Mouse (Mus musculus) ZHBTc4 (cell line): ENCODE measurements around the gene Gm42421.

ENCODE experiments used
- DNase-seq: peaks from one replicate; pipeline ENCODE4 v3.0.0-alpha.2; 2011; ENCODE audit warnings: low read depth, low spot score

The Gm42421 gene

DNA sequence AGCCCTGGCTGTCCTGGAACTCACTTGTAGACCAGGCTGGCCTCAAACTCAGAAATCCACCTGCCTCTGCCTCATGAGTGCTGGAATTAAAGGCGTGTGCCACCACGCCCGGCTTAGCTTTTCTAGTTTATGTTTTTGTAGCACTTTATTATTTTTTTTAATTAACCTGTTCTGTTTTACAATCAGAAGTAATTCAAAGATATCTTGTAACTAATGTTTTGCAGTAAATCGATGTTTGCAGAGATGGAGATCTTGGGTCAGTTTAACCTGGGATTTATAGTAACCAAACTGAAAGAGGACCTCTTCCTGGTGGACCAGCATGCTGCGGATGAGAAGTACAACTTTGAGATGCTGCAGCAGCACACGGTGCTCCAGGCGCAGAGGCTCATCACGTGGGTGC, at the start of gene Gm42421:
Gene Gm42421 (plus strand): TSS at position 301 of the 400 bp plus-strand sequence.
- no peak for DNase-seq

DNA sequence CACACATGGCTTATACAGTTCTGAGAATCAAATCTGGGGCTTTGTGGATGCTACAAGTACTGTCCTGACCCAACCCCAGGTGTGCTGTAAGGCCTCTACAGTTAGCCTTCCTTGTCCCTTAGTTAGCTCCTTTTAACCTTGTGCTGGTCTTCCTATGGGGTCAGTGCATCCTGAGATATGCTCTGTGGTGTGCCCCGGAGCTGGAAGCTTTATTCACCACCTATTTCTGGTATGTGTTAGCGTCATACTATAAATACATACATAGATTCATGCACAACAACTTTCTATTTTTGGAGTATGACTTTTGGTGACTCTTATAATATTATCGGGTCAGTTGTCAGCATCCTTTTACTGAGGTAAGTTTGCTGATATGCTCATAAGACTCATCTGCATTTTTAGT, 42.7 kb upstream of the Gm42421 start:
- no peak for DNase-seq

DNA sequence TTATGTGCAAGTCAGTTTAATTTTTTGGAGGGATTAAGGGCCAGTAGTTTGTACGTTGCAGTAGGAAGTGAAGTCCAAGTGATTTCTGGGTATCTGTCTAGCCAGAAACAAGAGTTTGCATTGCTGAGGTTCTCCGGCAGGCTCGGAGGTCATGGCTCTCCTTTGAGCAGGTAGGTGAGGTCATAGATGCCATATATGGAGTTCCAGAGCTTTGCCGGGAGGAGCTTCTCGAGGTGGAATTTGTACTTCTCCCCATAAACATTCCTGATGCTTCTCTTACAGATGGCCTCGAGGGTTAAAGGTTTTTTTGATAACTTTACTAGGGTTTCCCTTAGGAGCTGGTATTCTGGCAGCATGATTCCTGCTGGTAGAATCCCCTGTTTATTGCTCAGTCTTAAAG, 37.2 kb upstream of the Gm42421 start:
- DNase-seq, result peak; percentile 20

DNA sequence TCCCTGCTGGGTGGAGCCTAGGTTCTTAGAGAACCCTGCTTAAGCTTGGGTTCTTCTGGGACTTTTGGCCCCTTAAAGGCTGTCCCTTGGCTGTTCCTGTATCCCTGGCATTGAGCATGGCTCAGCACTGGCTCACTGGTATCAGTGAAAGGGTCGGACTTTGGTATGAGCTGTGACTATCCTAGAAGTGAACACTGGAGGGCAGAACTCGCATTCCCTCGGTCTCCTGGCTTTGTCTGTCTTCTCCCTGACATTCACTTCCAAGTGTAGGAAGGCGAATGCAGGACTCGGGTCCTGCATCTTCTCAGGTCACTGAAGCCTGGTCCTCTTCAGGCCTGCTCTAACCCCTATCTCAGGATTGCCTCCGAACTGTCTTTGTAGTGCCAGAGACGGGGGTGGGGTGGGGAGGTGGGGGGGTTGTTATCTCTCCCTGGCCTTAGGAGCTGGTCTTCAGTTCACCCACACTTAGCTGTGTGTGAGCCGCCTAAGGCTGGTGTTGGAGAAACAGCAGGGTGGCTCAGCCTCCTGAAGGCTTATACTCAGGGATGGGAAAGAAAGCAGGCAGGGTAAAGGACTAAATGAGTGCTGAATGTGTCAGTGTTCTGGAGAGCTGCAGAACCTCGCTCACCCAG, 35.6 kb upstream of the Gm42421 start:
- peak; percentile 36 for DNase-seq

DNA sequence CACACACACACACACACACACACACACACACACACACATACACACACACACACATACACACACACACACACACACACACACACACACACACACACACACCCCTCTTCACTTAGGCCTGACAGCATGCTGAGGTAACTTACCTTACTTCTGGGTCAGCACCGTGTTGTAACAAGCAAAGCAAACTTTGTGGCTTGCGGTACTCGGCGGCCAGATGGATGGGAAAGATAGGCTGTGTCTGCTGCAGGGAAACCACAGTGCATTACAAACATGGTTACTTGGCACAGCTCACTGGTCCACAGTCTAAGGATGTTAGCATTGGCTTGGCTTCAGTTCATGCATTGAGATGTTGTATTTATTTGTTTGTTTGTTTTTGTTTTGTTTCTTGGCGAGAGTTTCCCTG, 34.6 kb upstream of the Gm42421 start:
- no peak for DNase-seq

DNA sequence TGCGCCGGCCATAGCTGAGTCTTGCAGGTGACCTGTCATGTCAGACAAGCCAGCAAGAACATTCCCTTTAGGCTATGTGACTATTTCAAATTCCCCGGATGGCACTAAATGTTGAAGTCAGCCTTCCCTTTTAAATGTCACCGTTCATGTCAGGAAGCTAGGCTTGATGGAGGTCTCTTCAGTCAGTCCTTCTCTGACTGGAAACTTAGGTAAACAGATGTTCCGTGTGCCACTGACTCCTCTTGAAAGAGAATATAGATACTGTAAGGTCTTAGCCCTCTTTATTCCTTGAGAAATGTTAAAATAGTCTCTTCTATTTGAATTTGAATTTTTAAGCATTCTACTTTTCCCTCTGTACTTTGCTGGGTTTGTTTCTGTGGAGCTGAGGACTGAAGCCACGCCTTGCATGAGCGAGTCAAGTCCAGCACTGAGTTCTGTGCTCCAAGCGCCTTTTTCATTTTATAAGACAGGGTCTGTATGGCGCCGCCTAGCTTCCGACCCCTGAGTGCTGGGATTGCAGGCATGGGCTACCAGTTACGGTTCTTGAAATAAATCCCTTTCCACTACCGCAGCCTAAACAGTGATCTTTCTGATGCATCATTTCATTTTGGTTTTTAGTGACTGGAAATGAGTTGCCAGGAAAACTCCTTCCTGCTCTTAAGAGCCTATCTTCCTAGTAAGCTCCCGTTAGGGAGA, 30.2 kb upstream of the Gm42421 start, which contains the start of gene Ankrd61:
Gene Ankrd61 (minus strand): TSS at position 51 of the 696 bp plus-strand sequence.
- peak; percentile 38 for DNase-seq

DNA sequence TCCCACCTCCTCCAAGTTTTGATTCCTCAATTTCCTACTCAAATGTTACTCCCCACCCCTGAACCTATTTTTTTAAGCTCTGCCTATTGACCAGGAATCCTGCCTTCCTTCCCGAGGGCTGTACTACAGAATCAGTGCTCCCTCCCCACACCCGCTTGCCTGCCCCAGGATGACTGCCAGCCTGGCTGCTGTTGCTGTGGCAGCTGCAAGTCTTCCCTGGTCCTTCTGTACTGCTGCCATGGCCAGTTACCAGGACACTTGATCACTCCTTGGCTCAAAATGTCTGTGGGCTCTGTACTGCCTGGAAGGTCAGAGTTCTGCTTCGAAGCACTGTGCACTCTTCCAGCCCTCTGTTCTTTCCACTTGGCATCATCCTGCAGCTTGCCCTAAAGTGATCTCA, 25.9 kb upstream of the Gm42421 start:
- DNase-seq, result no peak

DNA sequence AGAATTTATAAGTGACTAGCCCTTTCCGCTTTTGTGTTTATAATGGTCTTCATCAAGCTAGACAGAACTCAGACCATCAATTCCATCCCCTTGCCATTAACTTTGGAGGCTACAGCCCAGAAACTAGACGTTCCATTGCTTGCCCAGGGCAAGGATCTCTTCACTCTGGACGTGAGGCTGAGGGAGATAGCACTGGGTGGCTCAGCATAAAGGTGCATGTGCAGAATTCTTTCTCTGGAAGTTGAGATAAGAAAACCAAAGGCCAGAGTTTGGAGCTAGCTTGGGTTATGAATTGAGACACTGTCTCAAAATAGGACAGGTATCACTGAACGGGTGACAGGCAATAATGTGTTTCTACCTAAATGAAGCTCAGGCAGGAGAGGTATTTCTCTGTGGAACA, 24.2 kb upstream of the Gm42421 start:
- no peak for DNase-seq

DNA sequence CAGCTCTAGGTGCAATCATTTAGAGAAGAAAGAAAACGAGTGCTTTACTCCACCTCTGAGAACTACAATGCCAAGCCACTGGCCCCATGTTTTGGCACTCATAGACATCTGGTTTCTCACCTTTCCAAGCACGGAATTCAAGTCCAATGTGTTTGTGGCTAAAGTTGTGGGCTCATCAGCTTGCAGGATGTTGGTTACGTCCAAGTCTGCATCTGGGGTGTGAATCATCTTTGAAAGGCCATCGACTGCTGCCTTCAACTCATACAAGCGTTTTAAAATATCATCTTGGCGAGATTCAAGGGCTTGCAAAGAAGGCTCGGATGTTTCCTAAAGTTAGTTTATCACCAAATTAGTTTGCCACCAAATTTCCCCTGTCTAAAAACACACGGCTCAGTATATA, 21.5 kb upstream of the Gm42421 start:
- no peak for DNase-seq

DNA sequence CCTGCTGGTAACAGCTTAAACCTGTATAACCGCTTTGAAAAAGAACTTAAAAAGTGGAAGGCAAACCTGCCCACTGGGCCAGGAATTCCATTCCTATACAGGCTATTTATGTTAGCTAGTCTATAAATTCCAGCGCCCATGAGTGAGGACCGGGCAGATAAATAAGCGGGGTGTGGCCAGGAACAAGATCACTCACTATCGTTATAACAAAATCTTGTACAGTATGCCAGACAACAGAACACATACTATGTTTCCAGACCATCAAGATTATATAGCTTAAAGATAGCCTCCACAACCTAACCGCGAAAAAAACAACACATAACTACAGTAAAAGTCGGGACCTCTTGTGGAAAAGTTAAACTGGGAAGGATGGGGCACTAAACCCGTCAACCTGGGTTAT, 19.0 kb upstream of the Gm42421 start:
- no peak for DNase-seq

DNA sequence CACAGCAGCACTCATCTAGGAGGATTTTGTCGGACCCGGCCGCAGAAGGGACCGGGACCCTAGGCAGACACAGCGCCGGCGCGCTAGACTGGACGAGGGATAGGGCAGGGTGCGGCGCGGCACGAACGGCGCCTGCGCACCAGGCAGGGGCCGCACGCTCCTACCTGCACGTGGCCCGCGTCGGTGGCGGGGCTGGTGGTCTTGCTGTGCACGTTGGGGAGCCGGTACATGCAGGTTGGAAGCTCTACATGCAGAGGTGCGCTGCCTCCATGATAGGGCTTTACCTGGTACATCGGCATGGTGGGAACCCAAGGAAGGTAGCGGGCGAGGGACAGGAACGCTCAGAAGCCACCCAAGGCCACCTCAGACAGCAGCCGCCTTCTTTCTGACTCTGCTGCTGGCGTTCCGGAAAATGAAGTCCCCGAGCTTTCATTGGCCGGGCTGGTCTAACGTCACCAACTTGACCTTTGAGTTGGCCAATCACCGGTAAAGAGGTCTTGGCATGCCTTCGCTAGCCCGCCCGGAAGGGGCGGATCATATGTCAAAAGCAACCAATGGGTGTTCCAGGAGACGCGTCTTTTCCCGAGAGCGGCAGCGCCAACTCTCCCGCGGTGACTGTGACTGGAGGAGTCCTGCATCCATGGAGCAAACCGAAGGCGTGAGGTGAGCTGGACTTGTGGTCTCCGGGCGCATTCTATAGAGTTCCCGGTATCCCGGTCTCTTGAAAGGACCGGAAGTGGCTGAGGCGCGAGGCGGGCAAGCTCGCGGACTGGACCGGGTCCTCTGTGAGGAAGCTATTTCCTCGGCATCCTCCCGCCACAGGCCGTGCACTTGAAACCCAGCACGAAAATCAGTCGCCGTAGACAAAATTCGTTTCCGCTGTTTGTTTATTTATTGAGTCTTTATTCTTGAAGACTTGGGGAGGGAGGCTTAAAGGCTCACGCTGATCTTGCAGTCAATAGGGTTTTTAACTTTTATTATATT, 18.3 kb upstream of the Gm42421 start, which contains the start of the genes Aimp2 and Pms2:
Gene Aimp2 (minus strand): TSS at position 431 of the 984 bp plus-strand sequence.
Gene Pms2 (plus strand): TSS at position 548 of the 984 bp plus-strand sequence.
- peak; percentile 99 for DNase-seq

DNA sequence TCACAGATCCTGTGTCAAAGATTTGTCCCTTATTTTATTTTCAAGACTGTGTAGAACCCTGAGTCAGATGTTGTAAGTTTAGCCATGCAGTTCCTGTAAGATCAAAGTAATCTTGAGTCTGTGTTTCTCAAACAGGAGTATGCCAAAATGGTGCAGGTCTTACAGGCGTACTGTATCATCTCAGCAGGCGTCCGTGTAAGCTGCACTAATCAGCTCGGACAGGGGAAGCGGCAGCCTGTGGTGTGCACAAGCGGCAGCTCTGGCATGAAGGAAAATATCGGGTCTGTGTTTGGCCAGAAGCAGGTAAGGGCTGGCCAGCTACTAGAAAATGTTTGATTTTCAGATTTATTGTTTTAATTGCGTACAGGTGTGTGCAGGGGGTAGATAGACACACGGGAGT, 11.8 kb upstream of the Gm42421 start:
- no peak for DNase-seq

DNA sequence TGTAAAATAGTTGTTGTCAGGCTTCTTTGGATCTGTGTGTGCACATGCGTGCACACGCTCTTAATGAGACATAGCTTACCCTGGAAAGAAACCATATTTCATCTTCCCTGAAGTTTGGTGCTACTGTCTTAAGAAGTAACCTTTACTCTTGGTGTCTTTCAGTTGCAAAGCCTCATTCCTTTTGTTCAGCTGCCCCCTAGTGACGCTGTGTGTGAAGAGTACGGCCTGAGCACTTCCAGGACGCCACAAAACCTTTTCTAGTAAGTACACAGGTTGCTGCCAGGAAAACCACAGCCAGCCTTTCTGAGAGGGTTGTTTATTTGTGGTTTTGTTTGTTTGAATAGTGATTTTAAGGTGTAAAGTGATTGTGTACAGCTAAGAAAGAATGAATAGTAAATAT, 10.6 kb upstream of the Gm42421 start:
- peak; percentile 73 for DNase-seq

DNA sequence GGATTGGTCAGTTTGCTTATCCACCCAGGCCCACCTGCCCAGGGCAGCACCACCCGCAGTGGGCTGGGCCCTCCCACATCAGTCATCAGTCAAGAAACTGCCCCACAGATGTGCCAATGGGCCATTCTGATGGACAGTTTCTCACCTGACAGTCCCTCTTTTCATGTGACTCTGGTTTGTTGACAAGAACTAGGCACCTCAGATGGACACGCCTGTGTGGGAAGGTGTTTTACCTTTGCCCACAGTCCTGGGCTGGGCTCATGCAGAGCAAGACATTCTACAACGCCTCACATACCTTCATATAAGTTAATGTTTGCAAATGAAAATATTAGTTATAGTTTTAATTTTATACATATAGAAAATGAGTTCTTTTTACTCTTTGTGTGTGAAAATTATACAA, 9.9 kb upstream of the Gm42421 start:
- no peak for DNase-seq

DNA sequence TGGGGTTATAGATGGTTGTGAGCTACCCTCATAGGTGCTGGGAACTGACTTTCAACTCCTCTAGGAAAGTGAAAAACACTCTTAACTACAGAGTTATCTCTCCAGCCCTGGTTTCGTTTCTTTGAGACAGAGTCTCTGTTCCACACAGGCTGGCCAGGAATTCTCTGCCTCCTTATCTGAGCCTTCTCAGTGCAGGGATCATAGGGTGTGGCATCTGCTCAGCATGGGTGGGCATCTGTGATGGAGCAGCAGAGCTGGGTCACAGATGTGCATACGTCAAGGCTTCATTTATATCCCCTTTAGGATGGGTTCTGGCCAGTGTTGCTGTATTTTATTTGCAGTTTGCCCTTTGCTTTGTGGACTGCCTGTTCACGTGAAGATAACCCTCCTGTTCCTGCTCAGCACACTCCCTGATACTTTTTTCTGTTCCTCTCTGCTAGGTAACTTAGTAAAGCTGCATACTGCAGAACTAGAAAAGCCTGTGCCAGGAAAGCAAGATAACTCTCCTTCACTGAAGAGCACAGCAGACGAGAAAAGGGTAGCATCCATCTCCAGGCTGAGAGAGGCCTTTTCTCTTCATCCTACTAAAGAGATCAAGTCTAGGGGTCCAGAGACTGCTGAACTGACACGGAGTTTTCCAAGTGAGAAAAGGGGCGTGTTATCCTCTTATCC, 3.1 kb upstream of the Gm42421 start:
- no peak for DNase-seq

DNA sequence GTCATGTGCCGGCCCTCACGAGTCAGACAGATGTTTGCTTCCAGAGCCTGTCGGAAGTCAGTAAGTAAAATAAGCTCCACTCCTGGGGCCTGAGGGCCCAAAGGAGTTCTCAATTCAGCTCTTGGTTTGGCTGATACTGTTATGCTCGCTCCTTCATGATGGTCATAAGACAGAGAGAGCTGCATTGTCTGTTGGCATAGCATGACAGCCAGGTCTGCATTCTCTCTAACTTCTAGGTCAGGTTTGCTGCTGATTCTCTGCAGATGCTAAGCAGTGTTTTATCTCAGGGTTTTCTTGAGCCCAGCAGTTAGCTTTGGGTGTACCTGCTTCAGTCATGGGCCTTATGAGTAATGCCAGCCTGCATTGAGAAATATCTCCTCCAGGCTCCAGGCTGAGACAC, 1.3 kb downstream of the Gm42421 start:
- no peak for DNase-seq

DNA sequence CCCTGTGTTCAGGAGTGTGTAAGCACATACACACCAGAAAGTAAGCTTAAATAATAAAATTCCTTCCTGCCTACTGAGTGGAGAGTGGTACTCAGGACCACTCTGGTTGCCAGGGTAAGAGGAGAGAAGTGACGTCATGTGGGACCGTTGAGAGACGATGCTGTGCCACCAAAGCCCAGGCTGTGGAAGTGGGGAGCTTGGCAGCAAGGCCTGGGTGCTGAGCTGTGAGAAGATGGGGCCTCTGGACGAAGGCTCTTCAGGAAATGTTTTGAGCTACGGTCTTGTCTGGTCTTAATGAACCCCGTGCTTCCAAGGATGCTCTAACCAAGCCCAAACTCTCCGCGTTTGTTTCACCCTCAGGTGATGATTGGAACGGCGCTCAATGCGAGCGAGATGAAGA, 2.7 kb downstream of the Gm42421 start:
- DNase-seq, result no peak

DNA sequence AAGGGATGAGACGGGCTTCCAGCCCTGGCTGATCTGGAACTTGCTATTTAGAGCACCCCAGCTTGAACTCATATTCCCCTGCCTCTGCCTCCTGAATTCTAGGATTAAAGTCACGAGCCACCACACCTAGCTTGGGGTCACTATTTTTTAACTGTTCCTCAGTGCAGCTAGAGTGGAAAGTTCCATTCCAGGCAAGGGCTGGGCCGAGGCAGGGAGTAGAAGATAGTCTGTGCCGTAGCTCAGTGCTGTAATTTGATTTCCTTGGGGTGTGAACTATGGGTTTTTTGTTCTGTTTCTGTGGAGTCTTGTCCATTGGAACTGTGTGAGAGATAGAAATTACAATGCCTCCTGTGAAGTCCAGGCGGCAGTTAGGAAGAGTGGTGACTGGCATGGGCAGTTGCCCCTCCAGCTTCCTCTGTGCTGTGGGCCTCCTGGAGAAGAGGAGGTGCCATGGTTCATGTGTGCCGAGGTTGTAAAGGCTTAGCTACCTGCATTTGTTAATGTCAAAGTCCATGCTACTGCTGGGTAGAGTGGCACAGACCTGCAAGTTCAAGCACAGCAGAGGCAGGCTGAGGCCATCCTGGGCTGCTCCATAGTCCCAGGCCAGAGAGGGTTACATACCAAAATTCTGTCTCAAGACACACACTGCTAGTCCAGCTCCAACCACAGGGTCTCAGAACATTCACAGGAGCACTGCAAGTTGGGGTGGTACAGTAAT, 4.0 kb downstream of the Gm42421 start:
- DNase-seq, result no peak

DNA sequence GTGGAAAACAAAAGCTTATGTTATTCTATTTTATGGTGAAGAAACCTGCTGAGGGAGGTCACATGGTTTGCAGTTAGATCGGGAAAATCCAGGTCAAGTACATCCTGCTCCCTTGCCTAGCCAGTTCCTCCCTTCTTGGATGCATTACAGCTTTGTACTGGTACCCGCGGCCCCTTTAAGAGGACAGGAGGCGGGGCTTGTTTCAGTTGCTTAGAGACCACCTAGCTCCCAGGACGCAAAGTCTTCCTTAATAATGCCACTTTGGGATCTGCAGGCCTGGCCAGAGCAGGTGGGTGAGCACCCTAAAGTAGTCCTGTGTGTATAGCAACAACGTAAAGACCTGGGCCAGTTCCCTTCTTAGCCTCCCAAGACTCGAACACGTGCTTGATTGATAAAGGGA, 4.9 kb downstream of the Gm42421 start, which contains the start of gene Rsph10b:
Gene Rsph10b (plus strand): TSS at position 205 of the 400 bp plus-strand sequence.
- DNase-seq, result peak; percentile 65

DNA sequence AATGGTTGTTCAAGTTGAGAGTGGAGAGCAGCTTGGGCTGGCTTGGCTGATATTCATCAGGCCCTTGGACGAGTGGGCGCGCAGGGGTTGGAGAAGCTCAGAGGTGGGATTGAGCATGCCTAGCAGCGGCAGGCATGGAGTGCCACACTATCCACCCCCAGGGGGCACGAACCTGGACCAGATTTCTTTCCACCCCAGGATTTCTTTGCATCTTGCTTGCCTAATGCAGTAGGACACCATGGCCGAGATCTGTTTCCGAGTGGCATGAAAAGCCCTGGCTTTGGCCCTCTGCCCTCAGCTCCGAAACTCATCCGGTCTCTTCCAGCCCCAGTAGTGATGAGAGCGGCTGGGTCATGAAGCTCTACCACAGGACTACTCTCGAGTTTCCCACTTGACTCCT, 5.4 kb downstream of the Gm42421 start:
- no peak for DNase-seq

DNA sequence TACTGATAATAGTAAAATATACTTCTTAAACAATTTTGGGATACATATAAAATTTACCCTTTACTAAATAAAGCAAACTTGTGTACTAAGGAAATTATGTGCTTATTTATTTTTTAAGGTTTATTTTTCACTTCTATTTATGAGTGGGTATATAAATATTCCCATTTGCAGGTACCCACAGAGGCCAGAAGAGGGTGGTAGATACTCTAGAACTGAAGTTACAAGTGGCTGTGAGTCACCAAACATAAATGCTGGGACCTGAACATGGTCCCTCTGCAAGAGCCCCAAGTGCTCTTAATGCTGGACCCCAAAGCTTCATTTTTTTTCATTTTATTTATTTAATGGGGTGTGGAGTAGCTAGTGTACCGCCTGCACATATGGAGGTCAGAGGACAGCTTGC, 5.9 kb downstream of the Gm42421 start:
- peak; percentile 25 for DNase-seq
